Mouse (Mus musculus) liver, embryonic 14 days (tissue): ENCODE results near the gene Dusp12. TPM values are rescaled to one million over a fixed set of nuclear protein-coding genes. Genes with fewer than 3 reads are reported as not detected.

Source experiments
- polyA plus RNA-seq: library from polyadenylated mRNA; depleted of rRNA; stranded (reverse); fragments of >200 nt; gene quantifications from 2 replicates; pipeline ENCODE4 v1.2.3, GENCODE M21; 2012; rRNA removed

Gene Dusp12
- 13.8 and 16.3 TPM in 2 replicates for polyA plus RNA-seq

GRCm38 (mm10) chr1:170884978-170885561 is at the start of gene Dusp12, which contains the start of gene Gm26620:
TSS of gene Dusp12 (minus strand) at chr1:170885540.
TSS of gene Gm26620 (plus strand) at chr1:170885065.

GRCm38 (mm10) chr1:170927378-170927777 is 42.0 kb upstream of the Dusp12 start, which contains the start of gene Fcrla:
TSS of gene Fcrla (minus strand) at chr1:170927583.

GRCm38 (mm10) chr1:170912891-170913615 is 27.7 kb upstream of the Dusp12 start, which contains the start of gene Fcrlb:
TSS of gene Fcrlb (minus strand) at chr1:170912941.

GRCm38 (mm10) chr1:170867691-170868105 is 17.6 kb downstream of the Dusp12 start, which contains the start of gene Atf6:
TSS of gene Atf6 (minus strand) at chr1:170867771.

Other genes starting within 250 kb of the Dusp12 start
- 0.91 and 0.98 TPM in 2 replicates for gene Olfml2b, start 241.0 kb downstream of the Dusp12 start, polyA plus RNA-seq
- 4.7 and 5.5 TPM in 2 replicates for gene Atf6, start 17.8 kb downstream of the Dusp12 start, polyA plus RNA-seq
- 0.33 and 0.44 TPM in 2 replicates for gene Gm26620, start 475 bp downstream of the Dusp12 start, polyA plus RNA-seq
- gene Fcrlb, start 27.4 kb upstream of the Dusp12 start, polyA plus RNA-seq: 0.03 and 0.09 TPM in 2 replicates
- 0.21 and 0.35 TPM in 2 replicates for gene Fcrla, start 42.0 kb upstream of the Dusp12 start, polyA plus RNA-seq
- gene Fcgr2b, start 91.0 kb upstream of the Dusp12 start, polyA plus RNA-seq: 2.3 and 3.0 TPM in 2 replicates
- gene Fcgr4, start 133.4 kb upstream of the Dusp12 start, polyA plus RNA-seq: 2.2 and 3.8 TPM in 2 replicates
- 14.0 and 18.2 TPM in 2 replicates for gene Fcgr3, start 179.4 kb upstream of the Dusp12 start, polyA plus RNA-seq
- gene Cfap126, start 228.4 kb upstream of the Dusp12 start, polyA plus RNA-seq: 2.0 and 2.2 TPM in 2 replicates